In the genomic region with DNA sequence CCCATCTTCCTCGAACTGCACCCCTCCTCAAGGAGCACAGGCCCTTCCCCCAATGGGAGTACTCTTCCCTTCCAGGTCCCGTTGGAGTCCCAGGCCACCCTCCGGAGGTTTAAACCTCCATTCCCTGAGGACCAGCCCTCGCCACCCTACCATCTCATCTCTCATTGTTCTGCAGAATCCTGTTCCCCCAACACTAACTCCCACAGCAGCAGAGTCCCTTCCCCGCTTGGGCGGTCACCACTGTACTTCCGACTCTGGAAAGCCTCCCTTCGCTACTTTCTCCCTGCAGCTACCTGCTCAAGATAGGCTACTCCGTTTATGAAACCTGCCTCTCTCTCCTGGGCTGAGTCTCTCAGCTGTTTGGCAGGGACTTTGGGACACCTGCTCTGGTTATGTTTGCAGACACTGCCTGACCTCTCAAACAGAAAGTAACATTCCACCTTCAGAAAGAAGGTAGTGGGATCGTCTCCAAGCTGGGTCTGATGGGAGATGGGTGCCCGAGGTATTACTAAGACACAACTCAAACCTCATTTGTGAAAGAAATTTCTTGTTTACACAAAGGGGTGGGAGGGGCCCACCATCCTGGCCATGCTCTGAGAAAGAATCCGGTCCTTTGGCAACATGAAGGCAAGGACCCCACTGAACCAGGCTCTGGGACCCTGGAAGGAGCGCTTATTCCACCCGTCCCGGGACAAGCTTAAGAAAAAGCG, we compare ENCODE assay signal across 8 mouse cellular contexts. TPM values are rescaled to one million over a fixed set of nuclear protein-coding genes. Genes with fewer than 3 reads are reported as not detected.
DNase-seq lines count a peak whose midpoint lies in the region; ATAC-seq and TF ChIP-seq lines count a peak whose summit lies in the region.

No protein-coding gene starts in this region.

- H3K36me3 ChIP-seq in forebrain, embryonic 10.5 days (replicated peaks), result 0 out of 2 replicates have a peak, but pooled peaks cover 1% of the 10 kb centered on the region
- no peaks in the 10 kb centered on the region for H3K36me3 ChIP-seq in intestine, embryonic 14.5 days (ENCODE audit: control insufficient read depth, insufficient read depth, low read length)
- H3K36me3 ChIP-seq in midbrain, embryonic 11.5 days (ENCODE audit: control insufficient read depth, insufficient read depth, low read length), result no peaks in the 10 kb centered on the region

- H3K4me2 ChIP-seq in intestine, embryonic 14.5 days (ENCODE audit: low read length), result peak overlapping the region; percentile 76
- H3K4me2 ChIP-seq in midbrain, embryonic 11.5 days, result peak overlapping the region; percentile 94

- no peak for TF ChIP-seq CTCF in gastrocnemius, adult 2 months (IDR thresholded peaks at IDR 0.05)

- peak overlapping the region; percentile 86 for H3K27ac ChIP-seq in gastrocnemius, adult 2 months
- H3K27ac ChIP-seq in forebrain, embryonic 10.5 days, result peak overlapping the region; percentile 91
- H3K27ac ChIP-seq in intestine, embryonic 14.5 days (ENCODE audit: low read depth), result no peak overlapping the region
- H3K27ac ChIP-seq in midbrain, embryonic 11.5 days (ENCODE audit: low read depth, low read length), result no peak overlapping the region

- ATAC-seq in intestine, embryonic 14.5 days (replicated peaks; ENCODE audit: low FRiP score, low TSS enrichment, low read depth), result no peak
- ATAC-seq in midbrain, embryonic 11.5 days (ENCODE audit: low FRiP score), result no peak
- ATAC-seq in megakaryocyte progenitor cell, adult 5-6 weeks (replicated peaks; ENCODE audit: poor library complexity), result no peak

- 3% methylated on average over 16 of the region's 16 CpGs for WGBS in forebrain, embryonic 10.5 days
- 9% methylated on average over 16 of the region's 16 CpGs for WGBS in intestine, embryonic 14.5 days
- 3% methylated on average over 16 of the region's 16 CpGs for WGBS in midbrain, embryonic 11.5 days

- H3K4me3 ChIP-seq in gastrocnemius, adult 2 months, result peak overlapping the region; percentile 86
- H3K4me3 ChIP-seq in forebrain, embryonic 10.5 days, result peak overlapping the region; percentile 77
- peak overlapping the region; percentile 55 for H3K4me3 ChIP-seq in intestine, embryonic 14.5 days (ENCODE audit: low read depth, low read length)
- H3K4me3 ChIP-seq in midbrain, embryonic 11.5 days (ENCODE audit: low read depth, low read length), result peak overlapping the region; percentile 70

- H3K27me3 ChIP-seq in forebrain, embryonic 10.5 days (ENCODE audit: poor library complexity, severe bottlenecking), result peaks cover 73% of the 10 kb centered on the region
- H3K27me3 ChIP-seq in intestine, embryonic 14.5 days (replicated peaks; ENCODE audit: control insufficient read depth, insufficient read depth, low read length), result peaks cover 26% of the 10 kb centered on the region
- no peaks in the 10 kb centered on the region for H3K27me3 ChIP-seq in midbrain, embryonic 11.5 days (ENCODE audit: control insufficient read depth, insufficient read depth, low read length)

- DNase-seq in gastrocnemius, adult 2 months, result no peak
- DNase-seq in gastrocnemius, postnatal 4 days (ENCODE audit: low spot score in 2 of 2), result no peak
- peak; percentile 33 for DNase-seq in forebrain, embryonic 10.5 days (ENCODE audit: extremely low spot score, low spot score)
- DNase-seq in intestine, embryonic 14.5 days (ENCODE audit: low spot score), result peak; percentile 76
- DNase-seq in midbrain, embryonic 11.5 days (ENCODE audit: low spot score, missing footprints), result peak; percentile 93
- no peak for DNase-seq in left cerebral cortex, postnatal 10 days (ENCODE audit: extremely low spot score in 1 of 2, low spot score in 2 of 2)
- no peak for DNase-seq in cerebellum, adult 11 months

- peaks cover 62% of the 10 kb centered on the region for H3K4me1 ChIP-seq in forebrain, embryonic 10.5 days
- H3K4me1 ChIP-seq in intestine, embryonic 14.5 days (replicated peaks; ENCODE audit: control insufficient read depth, insufficient read depth, low read length), result peaks cover 7% of the 10 kb centered on the region; the same call in 1 of the 2 replicates
- H3K4me1 ChIP-seq in midbrain, embryonic 11.5 days (ENCODE audit: control insufficient read depth, insufficient read depth, low read length), result peaks cover 29% of the 10 kb centered on the region

- peak overlapping the region; percentile 55 for H3K9ac ChIP-seq in intestine, embryonic 14.5 days (ENCODE audit: low read length)
- peak overlapping the region; percentile 80 for H3K9ac ChIP-seq in midbrain, embryonic 11.5 days (ENCODE audit: low read length)

- intact Hi-C loops in gastrocnemius, adult 2 months (cut with DNase I), result no loop called here
- intact Hi-C loops in left cerebral cortex, postnatal 10 days (cut with DNase I), result no loop called here

- no peaks in the 10 kb centered on the region for H3K9me3 ChIP-seq in forebrain, embryonic 10.5 days
- H3K9me3 ChIP-seq in intestine, embryonic 14.5 days (ENCODE audit: control insufficient read depth, low read length), result no peaks in the 10 kb centered on the region
- H3K9me3 ChIP-seq in midbrain, embryonic 11.5 days (ENCODE audit: control insufficient read depth, low read length), result no peaks in the 10 kb centered on the region

RNA-seq across cellular contexts. Expression of gene Podxl, which starts 1.3 kb away (rescaled TPM):
- 10 to 100 TPM; 22.0 to 31.9 TPM for total RNA-seq in gastrocnemius, adult 2 months (2021)
- 10 to 100 TPM; 19.8 to 25.6 TPM for total RNA-seq in gastrocnemius, postnatal 4 days (2021)
- 17.2 and 20.6 TPM in 2 replicates for polyA plus RNA-seq in forebrain, embryonic 10.5 days (2016; fragmentation: Nextera tagmentation; extraction: Ambion mirVana)
- 38.9 and 41.1 TPM in 2 replicates for polyA plus RNA-seq in intestine, embryonic 14.5 days (2014; fragmentation: Nextera tagmentation; extraction: Ambion mirVana)
- 10.8 and 13.2 TPM in 2 replicates for polyA plus RNA-seq in midbrain, embryonic 11.5 days (2014; fragmentation: Nextera tagmentation; extraction: Ambion mirVana)
- 0.07 and 0.25 TPM in 2 replicates for total RNA-seq in megakaryocyte progenitor cell, adult 5-6 weeks (2015)
- total RNA-seq in megakaryocyte progenitor cell, adult 5-6 weeks (2017), result 0.04 and 0.34 TPM in 2 replicates
- 10 to 100 TPM; 13.3 to 15.7 TPM for total RNA-seq in left cerebral cortex, postnatal 10 days (2021)

Comparison
In these comparisons a context has a peak if more than half of its experiments do, and no peak if none do; other contexts are left out.
1. DNase-seq: peak in forebrain, embryonic 10.5 days (single experiment), intestine, embryonic 14.5 days (single experiment) and midbrain, embryonic 11.5 days (single experiment); none in gastrocnemius, adult 2 months (single experiment), gastrocnemius, postnatal 4 days (0 of 2), left cerebral cortex, postnatal 10 days (0 of 2) and cerebellum, adult 11 months (single experiment).
2. H3K27ac ChIP-seq: peak in gastrocnemius, adult 2 months (single experiment) and forebrain, embryonic 10.5 days (single experiment); none in intestine, embryonic 14.5 days (single experiment) and midbrain, embryonic 11.5 days (single experiment).
3. RNA of gene Podxl, which starts 1.3 kb away (total RNA-seq): 22.0 to 31.9 TPM in gastrocnemius, adult 2 months, 19.8 to 25.6 TPM in gastrocnemius, postnatal 4 days and 13.3 to 15.7 TPM in left cerebral cortex, postnatal 10 days; 0.04 to 0.34 TPM in megakaryocyte progenitor cell, adult 5-6 weeks; every median in the first group is over 10 times any median in the second.
4. Peak in every context shown above with its lines, with median percentiles within 50 percentile points of each other: H3K4me3 ChIP-seq.